Mouse (Mus musculus): ENCODE results near the gene Plxna4.

Gene Plxna4

DNA sequence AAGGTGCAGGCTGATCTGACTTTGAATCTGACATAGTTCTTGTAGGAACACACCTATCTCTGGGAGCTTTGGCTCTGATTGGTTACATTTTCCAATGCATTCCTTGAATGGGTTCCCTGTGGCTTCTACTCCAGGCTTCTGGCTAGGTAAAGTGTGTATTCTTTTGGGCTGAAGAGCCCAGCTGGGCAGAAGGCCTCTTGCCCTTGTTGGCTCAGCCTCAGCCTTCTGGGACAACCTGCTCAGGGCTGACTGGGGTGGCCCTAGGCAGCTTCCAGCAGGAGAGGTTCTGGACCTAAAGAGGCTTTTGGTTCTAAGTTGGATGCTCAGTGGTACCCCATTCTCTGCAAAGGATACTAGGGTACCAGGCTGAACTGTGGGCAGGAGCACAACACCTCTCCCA is 386.5 kb downstream of the Plxna4 start:
- in situ Hi-C loops (cut with MboI; ENCODE audit: unreplicated experiment in 2 of 2): no loop called here

DNA sequence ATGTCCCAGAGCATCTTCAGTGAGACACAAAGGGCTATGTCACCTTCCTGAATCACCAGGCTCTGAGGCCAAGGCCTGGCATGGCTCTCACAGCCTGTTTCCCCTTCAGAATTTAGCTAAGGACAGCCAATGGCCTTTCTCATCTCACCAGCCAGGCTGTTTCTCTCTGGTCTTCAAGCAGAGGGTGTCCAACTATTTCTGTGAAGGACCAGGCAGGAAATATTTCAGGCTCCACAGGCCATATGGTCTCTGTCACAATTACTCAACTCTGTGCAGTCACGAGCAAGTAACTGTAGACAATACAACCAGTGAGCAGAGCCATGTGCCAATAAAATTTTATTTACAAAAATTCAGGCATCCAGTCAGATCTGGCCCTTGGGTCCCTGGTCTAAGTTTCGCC is 388.4 kb downstream of the Plxna4 start:
- in situ Hi-C loops (cut with MboI; ENCODE audit: unreplicated experiment in 2 of 2): no loop called here

DNA sequence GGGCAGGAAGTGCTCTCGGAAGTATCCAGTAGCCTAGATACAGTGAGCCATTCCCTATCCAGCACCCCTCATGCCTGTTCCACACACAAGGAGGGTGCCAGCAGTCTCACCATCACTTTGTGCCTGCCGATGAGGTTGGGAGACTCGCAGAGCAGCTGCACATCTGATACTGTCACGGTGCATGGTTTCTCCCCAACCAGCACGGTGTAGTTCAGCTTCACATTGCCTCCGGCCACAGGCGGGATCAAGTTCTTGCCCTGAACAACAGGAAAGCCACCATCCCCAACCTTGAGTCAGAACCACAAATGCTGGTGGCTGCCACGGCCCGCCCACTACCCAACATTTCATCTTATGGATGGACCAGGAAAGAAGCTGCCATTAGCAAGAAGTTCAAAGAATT is 391.1 kb downstream of the Plxna4 start:
- in situ Hi-C loops (cut with MboI; ENCODE audit: unreplicated experiment in 2 of 2): no loop called here

DNA sequence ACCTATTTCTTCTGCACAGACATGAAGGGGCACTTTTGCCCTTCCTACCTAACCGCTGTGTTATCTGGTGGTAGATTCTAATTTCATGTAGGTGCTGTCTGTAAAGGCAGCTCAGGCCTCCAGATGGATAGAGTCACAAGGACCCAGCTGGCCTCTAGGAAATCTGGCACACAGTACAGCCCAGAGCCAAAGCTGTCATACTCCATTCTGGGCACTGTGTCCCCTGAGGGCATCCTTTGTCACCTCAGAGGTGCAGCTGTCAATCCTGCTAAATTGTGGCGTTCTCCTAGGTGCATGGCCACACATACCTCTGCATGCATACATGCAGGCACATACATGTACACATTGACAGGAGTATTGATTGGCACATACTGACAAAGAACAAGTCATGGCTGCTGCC is 394.9 kb downstream of the Plxna4 start:
- in situ Hi-C loops (cut with MboI; ENCODE audit: unreplicated experiment in 2 of 2): no loop called here

DNA sequence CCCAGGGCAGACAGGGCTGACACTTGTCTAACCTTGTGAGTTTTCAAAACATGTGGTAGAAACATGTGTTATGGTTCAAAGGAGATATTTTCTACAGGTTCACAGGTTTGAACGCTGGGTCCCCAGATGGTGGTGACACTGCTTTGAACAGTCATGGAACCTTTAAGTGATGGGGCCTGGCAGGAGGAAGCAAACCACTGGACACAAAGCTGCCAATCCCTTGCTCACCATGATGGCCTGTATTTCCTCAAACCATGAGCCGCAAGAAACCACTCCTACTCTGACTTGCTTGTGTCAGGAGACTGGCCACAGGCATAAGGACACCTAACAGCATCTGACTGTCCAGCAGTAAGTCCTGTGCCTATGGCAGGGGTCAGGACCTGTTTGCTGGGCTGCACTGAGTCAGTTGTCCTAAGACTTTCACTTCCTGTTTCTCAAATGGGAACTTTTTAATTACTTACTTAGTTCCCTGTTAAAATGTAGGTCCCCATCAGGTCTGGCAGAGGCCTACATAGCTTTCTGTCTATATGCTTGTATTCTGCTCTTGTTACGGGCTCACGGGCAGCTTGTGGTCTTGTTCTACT is 403.5 kb downstream of the Plxna4 start:
- in situ Hi-C loops (cut with MboI; ENCODE audit: unreplicated experiment in 2 of 2): no loop called here

DNA sequence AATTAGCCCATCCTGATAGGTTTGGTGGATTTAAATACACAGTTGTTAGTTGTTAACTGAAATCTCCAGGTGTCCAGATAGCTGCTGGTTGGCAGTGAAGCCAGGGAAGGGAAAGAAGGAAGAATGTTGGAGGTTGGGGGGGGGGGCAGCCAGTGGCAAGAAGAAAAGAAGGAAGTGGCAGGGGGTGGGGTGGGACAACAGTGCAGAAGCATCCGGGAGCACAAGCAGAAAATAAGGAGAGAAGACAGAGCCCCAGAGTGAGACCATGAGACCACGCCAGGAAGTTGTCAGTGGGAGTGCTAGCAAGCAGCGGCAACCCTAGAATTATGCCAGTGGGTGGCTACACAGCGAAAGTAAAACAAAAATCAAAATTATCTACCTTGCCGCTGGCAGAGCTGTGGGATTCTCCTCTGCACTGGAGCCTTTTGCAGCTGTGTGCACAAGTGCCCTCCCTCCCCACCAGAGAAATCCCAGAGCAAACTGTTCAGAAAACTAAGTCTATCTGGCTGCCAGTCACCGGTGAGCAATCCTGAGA is 404.3 kb downstream of the Plxna4 start:
- in situ Hi-C loops (cut with MboI; ENCODE audit: unreplicated experiment in 2 of 2): no loop called here

DNA sequence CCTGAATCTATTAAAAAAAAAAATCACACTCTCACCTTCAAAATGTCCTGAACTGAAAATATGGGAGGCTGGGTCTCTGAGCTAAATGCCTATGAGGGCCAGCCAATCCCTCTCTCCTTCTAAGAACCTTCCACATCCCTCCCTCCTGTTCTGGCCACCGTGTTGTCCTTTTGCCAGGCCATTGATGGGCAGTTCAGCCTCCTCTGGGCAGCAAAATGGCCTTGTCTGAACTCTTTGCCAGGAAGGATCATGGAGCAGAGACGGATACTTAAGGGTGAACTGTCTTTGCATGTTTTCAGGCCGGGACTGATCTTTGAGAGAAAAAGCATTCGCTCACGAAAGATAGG is 408.0 kb downstream of the Plxna4 start:
- in situ Hi-C loops (cut with MboI; ENCODE audit: unreplicated experiment in 2 of 2): no loop called here

DNA sequence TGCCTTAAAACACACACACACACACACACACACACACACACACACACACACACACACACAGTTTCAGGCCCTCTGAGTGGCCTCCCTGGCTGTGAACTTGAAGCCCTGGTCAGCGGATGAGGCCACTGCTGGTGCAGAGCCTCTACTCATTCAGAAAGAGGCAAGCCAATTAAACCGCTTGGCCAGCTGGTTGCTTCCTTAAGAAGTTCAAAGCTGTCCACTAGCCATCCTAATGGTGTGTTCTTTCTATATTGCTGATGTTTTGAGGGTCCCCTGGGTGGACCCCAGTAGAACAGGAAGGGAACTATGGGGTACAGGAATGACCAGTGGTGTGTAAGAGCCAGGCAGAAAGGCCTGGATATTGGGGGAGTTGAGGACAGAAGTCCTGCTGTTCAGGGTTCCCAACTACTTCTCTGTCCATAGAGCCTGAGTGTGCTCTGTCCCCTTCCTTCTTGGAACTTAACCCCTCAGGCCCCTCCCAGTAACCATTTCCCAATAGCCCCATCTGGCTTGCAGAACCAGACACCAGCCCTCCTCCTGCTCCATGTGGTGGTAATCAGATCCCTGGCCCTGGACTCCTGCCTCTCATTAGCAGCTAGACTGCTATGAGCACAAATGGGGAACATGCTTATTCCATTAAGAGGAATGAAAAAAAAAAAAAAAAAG is 408.5 kb downstream of the Plxna4 start:
- in situ Hi-C loops (cut with MboI; ENCODE audit: unreplicated experiment in 2 of 2): no loop called here

DNA sequence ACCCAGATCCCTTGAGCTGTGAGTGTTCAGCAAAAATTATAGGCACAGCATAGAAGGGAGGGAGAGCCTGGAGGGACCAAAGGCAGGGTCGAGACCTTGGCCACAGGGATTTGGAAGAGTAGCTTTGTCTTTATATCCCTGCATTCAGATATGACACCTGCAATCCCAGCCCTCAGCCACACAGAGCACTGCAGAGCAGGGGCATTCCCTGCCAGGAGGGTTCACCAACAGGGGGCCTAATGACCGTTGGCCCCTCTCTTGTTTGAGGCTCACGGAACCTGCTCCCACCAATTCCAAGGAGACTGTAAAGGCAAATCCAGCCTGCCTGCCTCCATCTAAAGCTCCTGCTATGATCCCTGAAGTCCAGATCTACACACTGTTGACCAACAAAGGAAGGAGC is 410.1 kb downstream of the Plxna4 start:
- in situ Hi-C loops (cut with MboI; ENCODE audit: unreplicated experiment in 2 of 2): no loop called here

DNA sequence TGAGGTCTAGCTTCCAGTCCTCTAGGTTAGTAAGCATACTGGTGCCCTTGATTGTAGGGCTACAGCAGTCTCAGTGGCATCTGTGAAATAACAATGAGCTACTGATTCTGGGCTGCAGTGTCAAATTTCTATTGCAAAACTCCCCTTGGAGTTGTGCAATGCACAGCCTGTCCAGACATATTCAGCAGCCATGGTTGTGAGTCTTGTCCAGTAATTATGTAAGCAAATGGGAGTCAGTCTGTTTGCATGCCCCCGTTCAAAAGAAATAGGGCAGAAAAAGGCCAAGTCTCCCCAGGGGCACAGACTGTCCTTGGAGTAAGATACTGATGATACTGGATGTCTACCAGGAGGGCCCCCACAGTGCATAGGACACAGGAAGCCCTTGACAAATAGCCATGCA is 420.3 kb downstream of the Plxna4 start:
- in situ Hi-C loops (cut with MboI; ENCODE audit: unreplicated experiment in 2 of 2): no loop called here

DNA sequence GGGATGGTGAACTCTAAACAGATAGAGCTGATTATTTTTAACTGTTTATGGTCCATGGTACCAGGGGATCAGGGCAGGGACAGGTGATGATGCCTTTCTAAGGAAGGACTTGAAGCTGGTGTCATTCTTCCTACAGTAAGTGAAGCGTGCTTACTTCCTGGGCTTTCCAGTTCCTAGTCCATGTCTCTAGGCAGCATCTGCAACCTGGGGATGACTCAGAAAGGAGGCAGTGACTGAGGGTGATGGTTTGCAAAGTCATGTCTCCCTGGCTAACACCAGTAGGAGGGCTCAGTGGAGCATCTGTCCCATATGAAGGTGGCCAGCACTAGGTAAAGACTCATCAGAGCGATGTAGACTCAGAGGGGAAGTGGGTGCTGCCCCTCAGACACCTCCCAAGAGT is 427.6 kb downstream of the Plxna4 start:
- in situ Hi-C loops (cut with MboI; ENCODE audit: unreplicated experiment in 2 of 2): no loop called here

DNA sequence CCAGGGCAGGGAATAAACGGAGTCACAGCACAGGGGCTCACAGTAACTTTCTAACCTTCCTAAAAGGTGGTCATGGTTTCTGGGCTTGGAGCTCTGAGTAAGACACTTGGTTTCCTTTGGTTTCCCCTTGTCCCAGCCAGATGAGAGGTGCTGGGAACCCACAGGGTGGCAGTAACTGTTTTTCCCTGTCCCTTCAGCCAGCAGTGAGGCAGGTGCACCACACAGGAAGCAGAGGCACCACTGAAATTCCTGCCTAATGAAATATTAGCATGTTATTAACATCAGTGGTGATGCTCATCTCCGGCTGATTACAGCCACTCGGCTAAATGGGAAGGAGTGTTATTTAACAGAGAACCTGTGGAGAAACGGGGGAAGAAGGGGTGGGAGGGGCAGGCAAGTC is 428.1 kb downstream of the Plxna4 start:
- in situ Hi-C loops (cut with MboI; ENCODE audit: unreplicated experiment in 2 of 2): no loop called here

DNA sequence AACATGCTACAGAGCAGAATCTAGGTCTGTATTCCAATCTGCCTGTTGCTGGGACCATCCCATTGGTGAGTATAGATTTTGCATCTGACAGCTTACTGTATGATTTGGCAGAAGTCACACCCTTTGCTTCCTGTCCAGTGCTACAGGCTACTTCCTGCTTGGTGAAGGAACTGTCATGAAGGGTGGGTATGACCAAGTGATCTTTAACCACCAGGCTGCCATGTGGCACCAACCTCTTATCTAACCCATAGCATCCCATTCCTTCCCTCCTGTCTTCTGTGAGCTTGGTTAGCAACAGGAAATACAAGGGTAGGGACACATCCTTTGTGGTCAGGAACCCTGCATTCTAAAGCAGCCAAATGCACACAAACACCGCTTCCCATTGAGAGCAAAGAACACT is 429.6 kb downstream of the Plxna4 start:
- in situ Hi-C loops (cut with MboI; ENCODE audit: unreplicated experiment in 2 of 2): no loop called here

DNA sequence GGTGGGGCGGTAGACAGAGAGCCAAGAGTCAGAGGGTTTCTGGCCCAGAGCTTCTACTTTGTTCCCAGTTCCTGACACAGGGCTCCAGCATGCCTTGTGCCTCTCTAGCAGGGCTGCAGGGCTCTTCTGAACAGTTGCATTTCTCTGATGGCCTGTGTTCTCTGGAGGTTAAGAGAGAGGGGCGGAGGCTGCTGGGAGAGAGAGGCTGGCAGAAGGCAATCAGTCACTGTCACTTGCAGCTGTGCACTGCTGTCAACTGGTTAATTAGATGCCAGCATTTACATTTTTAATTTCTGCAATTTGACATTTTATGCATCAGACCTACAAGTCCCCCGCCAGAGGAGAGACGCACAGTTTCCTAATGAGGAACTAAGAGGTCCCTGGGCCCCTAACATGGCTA is 434.8 kb downstream of the Plxna4 start:
- in situ Hi-C loops (cut with MboI; ENCODE audit: unreplicated experiment in 2 of 2): no loop called here

DNA sequence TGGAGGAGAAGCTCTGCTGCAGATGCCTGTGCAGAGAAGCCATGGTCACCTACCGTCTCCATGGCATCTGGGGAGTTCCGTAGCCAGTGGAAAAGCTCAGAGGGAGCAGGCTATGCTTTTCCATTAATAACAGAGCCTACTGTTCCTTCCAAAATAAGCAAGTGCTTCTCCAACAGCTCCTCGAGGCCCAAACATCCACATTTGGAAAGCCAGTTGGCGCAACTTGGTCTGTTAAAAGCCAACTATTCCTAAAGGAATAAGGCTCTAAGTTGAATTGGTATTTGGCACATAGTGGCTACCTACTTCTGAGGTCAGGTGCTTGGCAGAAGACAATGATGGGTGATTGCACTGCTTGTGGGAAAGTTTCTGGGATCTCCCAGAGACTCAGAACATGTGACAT is 437.2 kb downstream of the Plxna4 start:
- in situ Hi-C loops (cut with MboI; ENCODE audit: unreplicated experiment in 2 of 2): no loop called here

DNA sequence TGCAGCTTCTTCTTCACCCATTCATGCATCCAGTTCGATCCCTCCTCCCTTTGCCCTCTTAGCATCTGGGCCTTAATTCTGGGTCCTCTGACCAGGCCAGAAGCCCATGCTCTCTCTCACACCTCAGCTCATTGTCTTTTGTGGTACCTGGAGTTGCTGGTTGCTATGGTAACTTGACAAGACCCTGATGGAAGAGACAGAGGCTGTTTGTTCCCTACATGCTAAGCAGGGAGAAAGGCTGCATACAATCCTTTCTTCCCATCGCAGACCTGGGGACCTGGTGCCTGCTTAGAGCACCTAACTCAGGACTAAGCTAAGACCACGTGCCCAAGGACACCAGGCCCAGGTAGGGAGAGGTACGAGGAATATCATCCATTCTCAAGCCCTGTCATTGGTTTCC is 443.2 kb downstream of the Plxna4 start:
- in situ Hi-C loops (cut with MboI; ENCODE audit: unreplicated experiment in 2 of 2): no loop called here

DNA sequence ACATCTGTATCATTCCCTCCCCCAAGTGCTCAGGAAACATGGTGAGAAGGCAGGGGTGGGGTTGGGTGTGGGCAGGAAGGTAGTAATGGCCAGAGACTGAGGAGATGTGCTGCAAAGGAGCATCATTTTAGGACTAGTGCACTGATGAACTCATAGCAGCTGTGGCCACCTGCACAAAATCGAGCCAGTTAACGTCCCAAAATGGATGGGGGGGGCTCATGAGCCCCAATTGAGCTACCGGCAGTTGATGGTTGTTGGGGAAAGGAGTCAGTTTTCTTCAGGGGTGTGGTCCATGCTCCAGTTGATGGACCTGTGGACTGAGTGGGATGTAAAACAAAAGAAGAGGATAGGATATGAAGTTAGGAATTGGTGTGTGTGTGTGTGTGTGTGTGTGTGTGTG is 448.5 kb downstream of the Plxna4 start:
- in situ Hi-C loops (cut with MboI; ENCODE audit: unreplicated experiment in 2 of 2): no loop called here

DNA sequence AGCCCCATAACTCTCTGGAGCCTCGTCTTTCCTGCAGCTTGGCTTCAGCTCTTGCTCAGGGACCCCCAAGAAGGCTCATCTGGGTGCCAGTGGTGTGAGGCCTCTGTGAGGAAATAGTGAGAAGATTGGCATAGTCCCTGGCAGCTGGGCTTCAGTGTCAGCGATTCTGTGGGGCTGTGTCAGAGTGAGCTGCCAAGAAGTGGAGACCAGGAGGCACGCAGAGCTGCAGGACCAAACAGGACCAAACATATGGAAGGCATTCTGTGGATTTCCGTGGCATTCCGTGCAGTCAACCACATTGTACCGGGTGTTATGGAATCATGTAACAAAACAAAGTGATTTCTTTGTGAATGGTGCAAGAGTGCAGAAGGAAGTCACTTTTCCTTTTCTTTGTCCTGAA is 461.1 kb downstream of the Plxna4 start:
- in situ Hi-C loops (cut with MboI; ENCODE audit: unreplicated experiment in 2 of 2): no loop called here

DNA sequence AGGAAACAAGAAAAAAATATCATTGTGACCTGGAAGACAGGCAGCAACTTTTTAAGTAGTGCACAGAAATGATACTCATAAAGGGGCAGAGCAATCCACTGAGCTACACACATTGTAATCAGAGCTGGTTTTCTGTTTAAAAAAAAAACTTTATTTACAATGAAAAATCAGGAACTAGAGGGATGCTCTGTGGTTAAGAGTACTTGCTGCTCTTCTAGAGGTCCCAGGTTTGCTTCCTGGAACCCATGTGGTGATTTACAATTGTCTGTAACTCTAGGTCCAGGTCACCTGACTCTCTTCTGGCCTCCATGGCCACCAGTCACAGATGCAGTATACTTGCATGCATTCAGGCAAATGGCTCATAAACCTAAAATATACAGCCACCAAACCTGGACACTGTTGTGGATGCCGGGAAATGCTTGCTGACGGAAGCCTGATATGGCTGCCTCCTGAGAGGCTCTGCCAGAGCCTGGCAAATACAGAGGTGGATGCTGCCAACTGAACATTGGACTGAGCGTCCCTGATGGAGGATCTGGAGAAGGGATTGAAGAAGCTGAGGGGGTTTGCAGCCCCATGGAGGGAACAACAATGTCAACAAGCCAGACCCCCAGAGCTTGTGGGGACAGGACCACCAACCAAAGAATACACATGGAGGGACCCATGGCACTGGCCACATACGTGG is 465.3 kb downstream of the Plxna4 start:
- in situ Hi-C loops (cut with MboI; ENCODE audit: unreplicated experiment in 2 of 2): no loop called here

DNA sequence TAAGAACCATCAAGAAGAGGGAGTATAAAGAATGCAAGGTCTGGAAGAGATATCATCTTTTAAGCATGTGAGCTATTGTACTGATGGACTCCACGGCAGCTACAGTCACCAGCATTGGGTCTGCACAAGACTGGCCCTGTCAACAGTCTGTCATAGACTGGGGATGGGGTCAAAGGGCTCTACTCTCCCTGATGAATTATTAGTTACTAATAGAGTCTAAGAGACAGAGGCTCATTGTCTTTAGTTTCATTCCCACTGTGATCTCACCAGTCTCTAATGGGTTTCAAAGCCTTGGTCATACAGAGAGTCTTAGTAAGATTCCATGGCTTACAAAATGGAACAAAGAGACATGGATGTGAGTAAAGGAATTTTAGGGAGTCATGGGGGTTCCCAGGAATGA is 467.1 kb downstream of the Plxna4 start:
- in situ Hi-C loops (cut with MboI; ENCODE audit: unreplicated experiment in 2 of 2): no loop called here

DNA sequence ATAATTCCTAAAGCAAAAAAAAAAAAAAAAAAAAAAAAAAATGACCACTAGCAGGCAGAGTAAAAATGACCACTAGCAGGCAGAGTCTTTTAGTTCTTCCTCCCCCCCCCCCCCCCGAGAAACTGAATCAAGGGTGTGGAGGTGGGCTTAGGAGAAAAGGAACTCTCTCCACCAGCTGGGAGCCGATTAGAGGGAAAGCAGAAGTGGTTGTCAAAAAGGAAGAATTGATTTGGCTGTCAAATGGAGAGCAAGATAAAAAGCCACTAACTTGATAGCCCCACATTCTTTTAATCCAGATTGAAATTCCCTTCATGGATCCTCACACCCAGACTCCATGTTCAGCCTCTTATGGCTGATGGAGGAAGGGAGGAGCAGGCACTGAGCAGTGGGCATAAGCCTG is 478.8 kb downstream of the Plxna4 start:
- in situ Hi-C loops (cut with MboI; ENCODE audit: unreplicated experiment in 2 of 2): no loop called here

All from v-Abl transformed pro-B cells (cell line).